Mouse (Mus musculus): ENCODE results near the gene Nln. TPM values are rescaled to one million over a fixed set of nuclear protein-coding genes. Genes with fewer than 3 reads are reported as not detected.
A peak's percentile ranks its signal among the peaks of the same experiment; 100 is the strongest.

The Nln gene
- total RNA-seq, 2 experiments from 2014 or later = 6.7 to 7.3 TPM

DNA sequence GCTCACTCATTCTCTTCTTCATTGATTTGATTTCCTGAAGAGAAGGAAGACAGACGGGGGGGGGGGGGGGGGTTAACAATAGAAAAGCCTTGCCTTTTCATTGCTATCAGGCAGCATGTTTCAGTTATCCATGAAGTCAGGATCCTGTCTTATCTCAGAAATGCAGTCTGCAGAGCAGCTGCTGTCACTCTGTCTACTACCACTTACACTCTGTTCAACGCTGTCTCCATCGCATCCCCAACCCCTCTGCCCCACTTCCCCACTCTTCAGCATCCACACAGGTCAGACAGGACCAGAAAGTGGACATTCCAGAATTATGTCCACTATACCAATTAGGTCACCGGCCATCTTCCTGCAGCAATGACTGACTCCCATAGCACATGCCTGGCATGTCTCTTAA, 49.9 kb downstream of the Nln start:
- Histone ChIP-seq H3K4me3 (no peak overlapping the region), H3K27ac (no peak overlapping the region)
- no peak for TF ChIP-seq CTCF (IDR thresholded peaks at IDR 0.05)
- intact Hi-C loops (cut with DNase I) = no loop called here
- no peak for DNase-seq

DNA sequence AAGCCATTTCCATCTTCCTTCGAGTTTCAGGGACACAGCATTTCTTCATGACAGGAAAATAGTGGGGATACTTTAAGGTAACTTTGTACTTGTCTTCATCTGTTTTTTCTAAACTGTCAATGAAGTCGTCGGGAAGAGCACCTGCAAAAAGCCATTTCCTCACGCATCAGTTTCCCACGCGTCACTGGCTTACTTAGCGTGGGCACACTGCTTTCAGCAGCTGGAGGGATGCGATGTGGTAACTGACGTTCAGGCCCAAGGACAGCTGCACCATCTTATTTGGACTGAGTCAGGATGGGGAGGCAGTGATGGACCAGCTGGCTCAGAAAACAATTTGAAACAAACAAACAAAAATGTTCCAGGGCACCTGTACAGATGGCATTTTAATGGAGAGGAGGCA, 50.7 kb downstream of the Nln start:
- H3K4me3 ChIP-seq = no peak overlapping the region
- no peak overlapping the region for H3K27ac ChIP-seq
- no peak for DNase-seq
- intact Hi-C loops (cut with DNase I) = no loop called here
- TF ChIP-seq CTCF (IDR thresholded peaks at IDR 0.05) = no peak

DNA sequence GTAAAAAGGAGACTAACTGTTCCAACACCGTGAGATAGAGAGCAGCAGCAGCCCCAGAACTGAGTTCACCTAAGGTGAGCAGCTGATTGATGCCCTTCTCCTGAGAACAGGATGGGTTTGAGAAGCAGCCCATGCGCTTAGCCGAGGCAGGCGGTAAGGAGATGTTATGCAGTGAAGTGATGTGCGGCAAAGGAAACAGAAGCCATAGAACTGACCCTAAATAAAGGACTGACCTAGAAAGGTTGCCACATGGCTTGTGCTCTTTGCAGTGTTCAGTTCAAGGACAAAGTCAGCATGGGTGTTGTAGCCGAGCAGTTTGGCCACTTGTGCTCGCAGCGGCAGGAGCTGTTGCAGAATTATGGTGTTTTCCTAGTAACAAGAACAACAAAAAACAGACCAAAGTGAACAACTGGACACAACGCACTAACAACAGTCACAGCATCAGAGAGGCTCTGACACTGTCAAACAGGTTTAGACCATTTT, 57.1 kb downstream of the Nln start:
- TF ChIP-seq CTCF (IDR thresholded peaks at IDR 0.05) = no peak

DNA sequence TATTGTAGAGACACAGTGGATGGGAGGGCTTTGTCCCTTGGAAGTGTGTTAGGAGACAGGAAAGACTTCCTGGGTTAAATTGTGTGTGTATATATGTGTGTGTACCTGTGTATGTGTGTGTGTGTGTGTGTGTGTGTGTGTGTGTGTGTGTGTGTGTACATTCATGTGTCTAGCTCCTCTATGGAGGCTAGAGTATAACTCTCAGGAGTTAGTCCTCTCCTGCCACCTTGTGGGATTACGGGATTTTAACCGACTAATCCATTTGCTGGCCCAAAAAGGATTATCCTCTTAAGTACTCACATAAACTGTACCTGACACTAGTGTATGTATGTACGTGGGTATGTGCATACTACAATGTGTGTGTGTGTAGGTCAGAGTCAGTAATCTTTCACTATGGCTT, 60.6 kb downstream of the Nln start:
- DNase-seq = no peak
- Histone ChIP-seq H3K27ac (no peak overlapping the region), H3K4me3 (no peak overlapping the region)
- intact Hi-C loops (cut with DNase I) = loop anchor here (5.0 kb wide), 3 partner anchors 127 to 347 kb away; partner anchors contain the start of gene Erbin
- peak; percentile 55 for TF ChIP-seq CTCF (IDR thresholded peaks at IDR 0.05)

More for the DNA sequence above, 57.1 kb downstream of the Nln start:
- no peak for DNase-seq
- Histone ChIP-seq H3K4me3 (no peak overlapping the region), H3K27ac (no peak overlapping the region)
- intact Hi-C loops (cut with DNase I) = no loop called here

DNA sequence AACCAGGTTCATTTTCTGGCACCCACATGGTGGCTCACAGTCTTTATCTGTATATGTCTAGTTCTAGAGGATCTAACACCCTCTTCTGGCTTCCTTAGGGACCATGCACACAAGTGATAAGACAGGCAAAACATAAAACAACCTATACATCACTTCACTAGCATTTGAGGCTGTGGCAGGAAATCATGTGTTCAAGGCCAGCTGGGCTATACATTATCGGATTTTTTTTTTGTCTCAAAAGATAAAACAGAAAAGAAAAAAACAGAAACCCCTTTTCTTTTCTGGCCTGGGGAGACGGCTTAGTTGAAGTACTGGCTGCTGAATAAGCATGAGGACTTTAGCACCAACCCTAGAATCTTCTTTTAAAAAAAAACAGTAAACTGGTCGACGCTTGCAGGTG, 64.3 kb downstream of the Nln start:
- intact Hi-C loops (cut with DNase I) = loop anchor here (5.0 kb wide), 3 partner anchors 123 to 343 kb away; partner anchors contain the start of gene Erbin
- DNase-seq = no peak
- no peak for TF ChIP-seq CTCF (IDR thresholded peaks at IDR 0.05)
- Histone ChIP-seq H3K27ac (no peak overlapping the region), H3K4me3 (no peak overlapping the region)

DNA sequence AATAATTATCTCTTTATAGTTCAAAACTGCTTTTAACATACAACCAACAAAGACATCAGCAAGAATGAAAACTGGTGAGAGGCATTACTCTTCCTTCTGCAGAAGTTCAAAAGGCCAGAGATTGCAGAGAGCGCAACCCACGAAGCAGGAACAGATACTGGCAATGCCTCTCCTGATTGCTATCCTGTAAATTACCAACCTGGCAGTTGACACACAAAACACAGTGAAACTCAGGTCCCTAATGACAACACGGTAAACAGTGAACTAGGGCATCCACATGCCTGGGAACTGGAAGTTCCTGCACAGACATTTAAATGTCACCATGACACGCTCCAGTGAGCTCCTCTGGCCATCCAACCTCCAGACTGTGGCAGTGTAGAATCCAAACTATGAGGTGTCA, 65.1 kb downstream of the Nln start:
- no peak for TF ChIP-seq CTCF (IDR thresholded peaks at IDR 0.05)
- peak overlapping the region; percentile 41 for H3K27ac ChIP-seq
- intact Hi-C loops (cut with DNase I) = loop anchor here (5.0 kb wide), 1 partner anchor 67 kb away; no protein-coding TSS in a partner anchor
- H3K4me3 ChIP-seq = no peak overlapping the region
- no peak for DNase-seq

DNA sequence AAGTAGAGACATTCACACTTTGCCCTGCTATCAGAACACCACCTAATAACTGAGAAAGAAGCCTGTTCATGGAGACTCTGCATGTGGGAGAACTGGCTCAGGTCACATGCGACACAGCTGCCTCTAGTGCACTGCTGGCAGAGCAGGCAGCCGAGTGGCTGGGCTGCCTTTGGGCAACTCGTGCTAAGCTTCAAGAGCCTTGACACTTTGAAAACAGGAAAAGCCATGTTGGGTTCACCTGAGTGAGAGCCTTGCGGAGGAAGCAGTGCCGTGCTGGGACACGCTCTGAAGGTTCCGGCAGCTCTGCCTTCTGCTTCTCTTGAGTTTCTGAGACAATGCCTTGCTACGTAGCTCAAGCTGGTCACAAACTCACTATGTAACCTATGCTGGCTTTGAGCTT, 66.7 kb downstream of the Nln start:
- DNase-seq = no peak
- TF ChIP-seq CTCF (IDR thresholded peaks at IDR 0.05) = no peak
- intact Hi-C loops (cut with DNase I) = loop anchor here (5.0 kb wide), 1 partner anchor 65 kb away; no protein-coding TSS in a partner anchor
- H3K4me3 ChIP-seq = no peak overlapping the region
- no peak overlapping the region for H3K27ac ChIP-seq

DNA sequence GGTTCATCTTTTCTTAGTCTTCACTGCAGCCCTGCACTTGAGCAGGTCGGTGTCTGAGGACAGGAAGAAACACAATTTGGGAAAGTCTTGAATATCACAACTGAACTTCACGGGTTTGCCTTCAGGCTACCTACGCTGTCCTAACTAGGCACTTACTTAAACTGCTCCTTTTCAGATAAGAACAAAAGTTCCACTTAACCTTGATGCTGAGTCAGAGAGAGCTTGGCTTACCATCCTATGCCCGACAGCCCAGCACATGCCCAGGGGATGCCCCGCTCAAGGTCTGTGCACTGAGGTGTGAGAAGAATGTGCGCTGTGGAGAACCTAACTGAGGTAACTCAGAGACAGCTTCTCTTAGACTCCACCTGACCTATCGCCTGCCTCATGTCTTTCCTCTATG, 67.9 kb downstream of the Nln start:
- intact Hi-C loops (cut with DNase I) = loop anchor here (5.0 kb wide), 1 partner anchor 64 kb away; no protein-coding TSS in a partner anchor
- DNase-seq = no peak
- TF ChIP-seq CTCF (IDR thresholded peaks at IDR 0.05) = no peak
- H3K27ac ChIP-seq = no peak overlapping the region
- no peak overlapping the region for H3K4me3 ChIP-seq

DNA sequence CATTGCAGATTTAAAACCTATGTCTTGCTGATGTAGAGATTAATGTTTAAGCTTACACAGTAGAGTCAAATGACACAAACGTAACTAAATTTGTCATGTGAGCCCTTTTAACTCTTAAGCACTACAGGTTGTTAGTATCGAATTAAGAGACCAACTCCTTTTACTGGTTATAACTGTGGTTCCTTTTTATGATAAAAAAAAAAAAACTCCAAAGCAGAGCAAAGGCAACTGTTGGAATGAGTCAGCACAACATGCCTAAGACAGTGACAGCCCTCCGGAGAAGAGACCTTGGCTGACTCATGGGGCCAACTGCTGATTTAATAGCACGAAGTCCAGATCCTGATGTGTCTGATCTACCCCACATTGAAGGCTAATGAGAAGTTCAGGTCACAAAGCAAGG, 68.5 kb downstream of the Nln start:
- no peak for DNase-seq
- TF ChIP-seq CTCF (IDR thresholded peaks at IDR 0.05) = no peak
- intact Hi-C loops (cut with DNase I) = loop anchor here (5.0 kb wide), 1 partner anchor 64 kb away; no protein-coding TSS in a partner anchor
- H3K4me3 ChIP-seq = no peak overlapping the region
- no peak overlapping the region for H3K27ac ChIP-seq

DNA sequence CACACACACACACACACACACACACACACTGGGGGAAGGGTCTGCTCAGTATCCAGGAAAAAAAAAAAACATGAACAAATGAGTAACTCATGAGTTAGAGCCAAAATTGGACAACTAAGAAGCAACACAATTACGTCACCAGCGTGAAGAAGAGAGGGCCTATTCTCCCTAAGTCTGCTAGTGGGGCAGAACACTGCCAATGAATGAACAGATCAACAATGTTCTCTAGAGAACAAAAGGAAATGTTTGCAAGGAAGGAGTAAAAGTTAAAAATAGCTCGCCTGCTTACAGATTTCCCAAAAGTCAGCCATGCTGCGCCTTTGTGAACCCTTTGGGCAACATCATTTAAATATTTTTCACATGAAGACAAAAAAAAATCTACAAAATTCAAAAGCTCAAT, 69.6 kb downstream of the Nln start:
- TF ChIP-seq CTCF (IDR thresholded peaks at IDR 0.05) = no peak
- Histone ChIP-seq H3K27ac (peak overlapping the region; percentile 41), H3K4me3 (no peak overlapping the region)
- intact Hi-C loops (cut with DNase I) = loop anchor here (5.0 kb wide), 1 partner anchor 63 kb away; no protein-coding TSS in a partner anchor
- no peak for DNase-seq

DNA sequence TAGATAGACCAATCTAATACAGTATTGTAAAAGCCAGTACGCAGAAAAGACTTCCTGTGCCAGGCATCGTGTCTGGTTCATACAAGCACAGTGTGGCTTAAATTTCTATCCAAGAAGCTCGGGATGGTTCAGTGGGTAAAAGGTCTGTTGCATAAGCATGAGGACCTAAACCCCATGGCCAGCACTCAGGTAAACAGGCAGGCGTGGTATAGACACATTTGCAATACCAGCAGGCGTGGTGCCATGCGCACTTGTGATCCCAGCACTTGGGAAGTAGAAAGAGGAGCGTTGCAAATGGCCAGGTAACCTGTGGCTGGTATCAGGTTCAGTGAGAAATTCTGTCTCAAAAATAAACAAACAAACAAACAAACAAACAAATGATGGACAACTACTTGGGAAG, 70.5 kb downstream of the Nln start:
- no peak for TF ChIP-seq CTCF (IDR thresholded peaks at IDR 0.05)
- no peak for DNase-seq
- intact Hi-C loops (cut with DNase I) = no loop called here
- no peak overlapping the region for H3K4me3 ChIP-seq
- H3K27ac ChIP-seq = no peak overlapping the region

DNA sequence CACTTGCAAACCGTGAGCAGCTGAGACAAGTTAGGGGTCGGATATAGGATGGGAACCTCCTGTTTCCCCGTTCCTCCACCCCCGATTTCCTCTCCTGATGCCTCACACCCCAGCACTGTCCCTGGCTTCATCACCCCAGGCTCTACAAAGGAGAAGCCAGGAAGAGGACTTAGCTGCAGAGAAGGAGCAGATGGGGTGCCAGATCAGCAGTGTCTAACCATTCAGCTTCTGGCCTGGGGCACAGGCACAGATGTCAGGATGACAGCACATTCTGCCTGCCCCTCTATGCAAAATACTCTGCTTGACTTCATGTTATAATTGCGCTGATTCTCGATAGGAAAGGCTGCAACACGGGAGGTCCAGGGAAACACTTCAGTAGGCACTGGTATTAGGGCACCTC, 71.1 kb downstream of the Nln start:
- no peak for DNase-seq
- H3K27ac ChIP-seq = no peak overlapping the region
- intact Hi-C loops (cut with DNase I) = no loop called here
- TF ChIP-seq CTCF (IDR thresholded peaks at IDR 0.05) = no peak
- H3K4me3 ChIP-seq = no peak overlapping the region

DNA sequence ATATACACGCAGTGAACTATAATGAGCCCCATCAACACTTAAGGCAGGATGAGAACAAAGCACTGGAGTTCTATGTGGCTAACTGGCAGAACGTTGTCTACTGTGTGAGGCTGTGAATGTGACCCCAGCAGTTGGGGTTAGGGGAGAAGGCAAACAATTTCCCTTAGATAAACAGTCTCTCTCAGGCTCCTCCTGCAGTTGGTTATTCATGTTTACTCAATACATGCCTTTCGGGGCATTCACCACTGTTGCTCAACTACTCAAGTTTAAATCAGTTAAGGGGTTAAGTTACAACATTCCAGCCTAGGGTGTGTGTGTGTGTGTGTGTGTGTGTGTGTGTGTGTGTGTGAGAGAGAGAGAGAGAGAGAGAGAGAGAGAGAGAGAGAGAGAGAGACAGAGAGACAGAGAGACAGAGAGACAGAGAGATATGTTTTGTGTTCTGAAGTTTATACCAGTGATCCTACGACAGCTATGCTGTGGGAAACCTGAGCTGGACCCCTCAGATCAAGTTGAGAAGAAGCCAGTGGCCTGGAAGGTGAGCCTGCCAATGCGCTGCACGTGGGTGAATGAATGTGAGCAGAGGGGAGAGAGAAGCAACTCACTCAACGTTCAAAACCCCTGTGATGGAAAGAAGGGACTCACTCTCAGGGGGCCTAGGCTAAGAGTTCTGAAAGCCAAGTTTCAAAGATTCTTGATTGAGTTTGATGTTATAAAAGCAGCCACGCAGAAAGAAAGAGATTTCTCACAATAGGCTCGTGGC, 71.7 kb downstream of the Nln start:
- TF ChIP-seq CTCF (IDR thresholded peaks at IDR 0.05) = no peak
- DNase-seq = no peak
- H3K4me3 ChIP-seq = no peak overlapping the region
- intact Hi-C loops (cut with DNase I) = no loop called here
- no peak overlapping the region for H3K27ac ChIP-seq
